ENCODE assay signal across 21 mouse cellular contexts in the genomic region with DNA sequence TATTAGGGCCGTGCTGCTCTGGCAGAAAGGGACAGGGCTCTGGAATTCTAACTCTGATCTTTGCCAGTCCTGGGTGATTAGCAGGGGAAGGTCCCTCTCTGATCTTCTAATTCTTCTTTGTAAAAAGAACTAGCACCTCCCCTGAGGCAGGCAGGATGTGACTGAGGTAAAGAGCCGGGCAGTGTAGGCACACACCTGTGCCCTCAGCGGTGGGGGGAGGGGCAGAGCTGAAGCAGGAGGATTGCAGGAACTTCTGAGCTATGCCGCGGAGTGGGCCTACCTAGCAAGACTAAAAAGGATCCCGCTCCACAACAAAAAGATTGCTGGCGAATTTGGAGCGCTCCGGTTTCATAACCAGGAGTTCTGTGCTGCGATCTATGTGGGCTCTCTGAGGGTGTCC. TPM values are rescaled to one million over a fixed set of nuclear protein-coding genes. Genes with fewer than 3 reads are reported as not detected.
A peak's percentile ranks its signal among the peaks of the same experiment; 100 is the strongest.
DNase-seq lines count a peak whose midpoint lies in the region; ATAC-seq lines count a peak whose summit lies in the region.
"Had no signal": no experiment of that assay in that cellular context is flagged by ENCODE, and none has a peak within 500 bp of the region (broad histone marks: within the 10 kb centered on the region; RNA-seq: fewer than 3 reads in every experiment).

No protein-coding gene starts in this region.

- H3K9me3 ChIP-seq in heart, embryonic 13.5 days, result no peaks in the 10 kb centered on the region
- H3K9me3 ChIP-seq in intestine, embryonic 15.5 days, result no peaks in the 10 kb centered on the region
- no peaks in the 10 kb centered on the region for H3K9me3 ChIP-seq in forebrain, embryonic 15.5 days
- H3K9me3 ChIP-seq: embryonic facial prominence, embryonic 15.5 days; forebrain, embryonic 13.5 days; hindbrain, embryonic 12.5 days; limb, embryonic 10.5 days; neural tube, embryonic 15.5 days had no signal

- H3K4me1 ChIP-seq in heart, embryonic 13.5 days, result peaks cover 8% of the 10 kb centered on the region
- peaks cover 15% of the 10 kb centered on the region; the same call in 1 of the 2 replicates for H3K4me1 ChIP-seq in intestine, embryonic 15.5 days (replicated peaks)
- H3K4me1 ChIP-seq in forebrain, embryonic 15.5 days, result no peaks in the 10 kb centered on the region
- H3K4me1 ChIP-seq: embryonic facial prominence, embryonic 15.5 days; forebrain, embryonic 13.5 days; hindbrain, embryonic 12.5 days; neural tube, embryonic 15.5 days had no signal

- peak overlapping the region; percentile 31; the same call in 1 of the 2 replicates for H3K4me2 ChIP-seq in heart, embryonic 13.5 days
- H3K4me2 ChIP-seq in intestine, embryonic 15.5 days (replicated peaks), result 0 out of 2 replicates have a peak overlapping the region, but pooled peaks have one; percentile 30
- H3K4me2 ChIP-seq in forebrain, embryonic 15.5 days (replicated peaks), result no peak overlapping the region
- H3K4me2 ChIP-seq: embryonic facial prominence, embryonic 15.5 days; forebrain, embryonic 13.5 days; hindbrain, embryonic 12.5 days; neural tube, embryonic 15.5 days had no signal

- no peak overlapping the region for H3K9ac ChIP-seq in heart, embryonic 13.5 days
- no peak overlapping the region for H3K9ac ChIP-seq in intestine, embryonic 15.5 days
- H3K9ac ChIP-seq in forebrain, embryonic 15.5 days (replicated peaks), result no peak overlapping the region
- H3K9ac ChIP-seq: embryonic facial prominence, embryonic 15.5 days; forebrain, embryonic 13.5 days; hindbrain, embryonic 12.5 days; liver, embryonic 14.5 days; neural tube, embryonic 15.5 days had no signal

- no peak overlapping the region for H3K27ac ChIP-seq in heart, embryonic 13.5 days (replicated peaks)
- H3K27ac ChIP-seq in intestine, embryonic 15.5 days, result no peak overlapping the region
- no peak overlapping the region for H3K27ac ChIP-seq in forebrain, embryonic 15.5 days (replicated peaks)
- H3K27ac ChIP-seq: embryonic facial prominence, embryonic 15.5 days; forebrain, embryonic 13.5 days; hindbrain, embryonic 12.5 days; limb, embryonic 10.5 days; liver, embryonic 14.5 days; neural tube, embryonic 15.5 days had no signal

- no peaks in the 10 kb centered on the region for H3K36me3 ChIP-seq in heart, embryonic 13.5 days
- no peaks in the 10 kb centered on the region for H3K36me3 ChIP-seq in intestine, embryonic 15.5 days
- no peaks in the 10 kb centered on the region for H3K36me3 ChIP-seq in forebrain, embryonic 15.5 days
- H3K36me3 ChIP-seq: embryonic facial prominence, embryonic 15.5 days; hindbrain, embryonic 12.5 days; limb, embryonic 10.5 days; neural tube, embryonic 15.5 days had no signal

- 53% methylated on average over 10 of the region's 10 CpGs for WGBS in heart, embryonic 13.5 days
- 48% methylated on average over 10 of the region's 10 CpGs for WGBS in intestine, embryonic 15.5 days
- WGBS in forebrain, embryonic 15.5 days, result 61% methylated on average over 10 of the region's 10 CpGs

- no peak for DNase-seq in heart, adult 8-10 months (ENCODE audit: low spot score)
- DNase-seq in thymus, postnatal 0 days (ENCODE audit: low spot score), result peak; percentile 88
- no peak for DNase-seq in right cerebral cortex, postnatal 4 days
- no peak for DNase-seq in cerebellum, postnatal 10 days
- DNase-seq: cerebellum, adult 18-20 months; retina, postnatal 1 day had no signal

- no peak overlapping the region for H3K4me3 ChIP-seq in heart, embryonic 13.5 days
- no peak overlapping the region for H3K4me3 ChIP-seq in intestine, embryonic 15.5 days (replicated peaks)
- H3K4me3 ChIP-seq in forebrain, embryonic 15.5 days, result no peak overlapping the region
- H3K4me3 ChIP-seq: embryonic facial prominence, embryonic 15.5 days; forebrain, embryonic 13.5 days; hindbrain, embryonic 12.5 days; limb, embryonic 10.5 days; neural tube, embryonic 15.5 days had no signal

- ATAC-seq in heart, embryonic 13.5 days (ENCODE audit: extremely low read depth, insufficient number of reproducible peaks, low FRiP score, low TSS enrichment), result no peak
- ATAC-seq in CD4-positive, CD25-positive, alpha-beta regulatory T cell, adult 4 months, result peak; percentile 44
- ATAC-seq in intestine, embryonic 15.5 days, result peak; percentile 32; the same call in 1 of the 2 replicates
- ATAC-seq in forebrain, embryonic 15.5 days (replicated peaks), result no peak
- ATAC-seq: forebrain, embryonic 13.5 days had no signal

- peaks cover 4% of the 10 kb centered on the region; the same call in 1 of the 2 replicates for H3K27me3 ChIP-seq in heart, embryonic 13.5 days (replicated peaks)
- no peaks in the 10 kb centered on the region for H3K27me3 ChIP-seq in intestine, embryonic 15.5 days (replicated peaks)
- H3K27me3 ChIP-seq in forebrain, embryonic 15.5 days, result no peaks in the 10 kb centered on the region
- H3K27me3 ChIP-seq: embryonic facial prominence, embryonic 15.5 days; forebrain, embryonic 13.5 days; hindbrain, embryonic 12.5 days; neural tube, embryonic 15.5 days had no signal

RNA-seq across cellular contexts. Expression of a gene that starts 0.6 kb away (rescaled TPM):
- 1.2 and 1.6 TPM in 2 replicates for polyA plus RNA-seq in heart, embryonic 13.5 days (2015; fragmentation: Nextera tagmentation; extraction: Ambion mirVana)
- 1 to 10 TPM; 1.4 to 2.1 (median 1.6) TPM for total RNA-seq in heart, adult 8-10 months (2022)
- polyA plus RNA-seq in CD4-positive, CD25-positive, alpha-beta regulatory T cell, adult 4 months (2017; shearing (Covaris generic)), result 10 to 100 TPM; 11.1 to 17.6 TPM
- 7.5 and 8.0 TPM in 2 replicates for polyA plus RNA-seq in intestine, embryonic 15.5 days (2015; fragmentation: Nextera tagmentation; extraction: Ambion mirVana)
- 14.8 and 15.5 TPM in 2 replicates for polyA plus RNA-seq in thymus, postnatal 0 days (2015; fragmentation: Nextera tagmentation; extraction: Ambion mirVana)
- polyA plus RNA-seq in forebrain, embryonic 15.5 days (2015; fragmentation: Nextera tagmentation; extraction: Ambion mirVana), result not detected in 2 replicates
- total RNA-seq: gastrocnemius, adult 18-20 months; monocyte, adult 5-6 weeks had no signal
- polyA plus RNA-seq: brain, embryonic 14.5 days; forebrain, embryonic 13.5 days; kidney, embryonic 14.5 days had no signal

RNA-seq across cellular contexts. Expression of a gene that starts 15.2 kb away (rescaled TPM):
- not detected in 2 replicates for polyA plus RNA-seq in heart, embryonic 13.5 days (2015; fragmentation: Nextera tagmentation; extraction: Ambion mirVana)
- not detected for total RNA-seq in heart, adult 8-10 months (2022)
- not detected for polyA plus RNA-seq in CD4-positive, CD25-positive, alpha-beta regulatory T cell, adult 4 months (2017; shearing (Covaris generic))
- 1.5 and 1.7 TPM in 2 replicates for polyA plus RNA-seq in intestine, embryonic 15.5 days (2015; fragmentation: Nextera tagmentation; extraction: Ambion mirVana)
- 0.06 TPM in 1 of 2 replicates, not detected in the other for polyA plus RNA-seq in thymus, postnatal 0 days (2015; fragmentation: Nextera tagmentation; extraction: Ambion mirVana)
- polyA plus RNA-seq in forebrain, embryonic 15.5 days (2015; fragmentation: Nextera tagmentation; extraction: Ambion mirVana), result not detected in 2 replicates
- total RNA-seq: gastrocnemius, adult 18-20 months; megakaryocyte, adult 5-6 weeks; monocyte, adult 5-6 weeks had no signal
- polyA plus RNA-seq: brain, embryonic 14.5 days; embryonic facial prominence, embryonic 15.5 days; forebrain, embryonic 13.5 days; hindbrain, embryonic 12.5 days; kidney, embryonic 14.5 days; limb, embryonic 10.5 days; liver, embryonic 14.5 days; neural tube, embryonic 15.5 days had no signal

RNA-seq across cellular contexts. Expression of a gene that starts 29.0 kb away (rescaled TPM):
- polyA plus RNA-seq in heart, embryonic 13.5 days (2015; fragmentation: Nextera tagmentation; extraction: Ambion mirVana), result 15.7 TPM in 2 replicates
- total RNA-seq in heart, adult 8-10 months (2022), result 10 to 100 TPM; 17.9 to 25.0 (median 20.5) TPM
- 10 to 100 TPM; 22.2 to 24.7 TPM for polyA plus RNA-seq in CD4-positive, CD25-positive, alpha-beta regulatory T cell, adult 4 months (2017; shearing (Covaris generic))
- 13.3 TPM in 2 replicates for polyA plus RNA-seq in intestine, embryonic 15.5 days (2015; fragmentation: Nextera tagmentation; extraction: Ambion mirVana)
- polyA plus RNA-seq in thymus, postnatal 0 days (2015; fragmentation: Nextera tagmentation; extraction: Ambion mirVana), result 33.7 and 52.4 TPM in 2 replicates
- polyA plus RNA-seq in forebrain, embryonic 15.5 days (2015; fragmentation: Nextera tagmentation; extraction: Ambion mirVana), result 7.1 and 7.3 TPM in 2 replicates

RNA-seq across cellular contexts. Expression of a gene that starts 41.3 kb away (rescaled TPM):
- not detected in 2 replicates for polyA plus RNA-seq in heart, embryonic 13.5 days (2015; fragmentation: Nextera tagmentation; extraction: Ambion mirVana)
- not detected for total RNA-seq in heart, adult 8-10 months (2022)
- polyA plus RNA-seq in CD4-positive, CD25-positive, alpha-beta regulatory T cell, adult 4 months (2017; shearing (Covaris generic)), result not detected
- 0.21 and 0.33 TPM in 2 replicates for polyA plus RNA-seq in intestine, embryonic 15.5 days (2015; fragmentation: Nextera tagmentation; extraction: Ambion mirVana)
- not detected in 2 replicates for polyA plus RNA-seq in thymus, postnatal 0 days (2015; fragmentation: Nextera tagmentation; extraction: Ambion mirVana)
- polyA plus RNA-seq in forebrain, embryonic 15.5 days (2015; fragmentation: Nextera tagmentation; extraction: Ambion mirVana), result not detected in 2 replicates
- total RNA-seq: gastrocnemius, adult 18-20 months; megakaryocyte, adult 5-6 weeks; monocyte, adult 5-6 weeks had no signal
- polyA plus RNA-seq: brain, embryonic 14.5 days; embryonic facial prominence, embryonic 15.5 days; forebrain, embryonic 13.5 days; hindbrain, embryonic 12.5 days; kidney, embryonic 14.5 days; limb, embryonic 10.5 days; liver, embryonic 14.5 days; neural tube, embryonic 15.5 days had no signal

Comparison
In these comparisons a context has a peak if more than half of its experiments do, and no peak if none do; other contexts are left out.
1. ATAC-seq: peak in CD4-positive, CD25-positive, alpha-beta regulatory T cell, adult 4 months (single experiment) and intestine, embryonic 15.5 days (single experiment); none in heart, embryonic 13.5 days (single experiment) and forebrain, embryonic 15.5 days (single experiment).